Mouse (Mus musculus): ENCODE results near the gene Scube1. TPM values are rescaled to one million over a fixed set of nuclear protein-coding genes. Genes with fewer than 3 reads are reported as not detected.

Scube1 gene
- polyA plus RNA-seq, 1 experiment from 2014 or later: 1.6 TPM

DNA sequence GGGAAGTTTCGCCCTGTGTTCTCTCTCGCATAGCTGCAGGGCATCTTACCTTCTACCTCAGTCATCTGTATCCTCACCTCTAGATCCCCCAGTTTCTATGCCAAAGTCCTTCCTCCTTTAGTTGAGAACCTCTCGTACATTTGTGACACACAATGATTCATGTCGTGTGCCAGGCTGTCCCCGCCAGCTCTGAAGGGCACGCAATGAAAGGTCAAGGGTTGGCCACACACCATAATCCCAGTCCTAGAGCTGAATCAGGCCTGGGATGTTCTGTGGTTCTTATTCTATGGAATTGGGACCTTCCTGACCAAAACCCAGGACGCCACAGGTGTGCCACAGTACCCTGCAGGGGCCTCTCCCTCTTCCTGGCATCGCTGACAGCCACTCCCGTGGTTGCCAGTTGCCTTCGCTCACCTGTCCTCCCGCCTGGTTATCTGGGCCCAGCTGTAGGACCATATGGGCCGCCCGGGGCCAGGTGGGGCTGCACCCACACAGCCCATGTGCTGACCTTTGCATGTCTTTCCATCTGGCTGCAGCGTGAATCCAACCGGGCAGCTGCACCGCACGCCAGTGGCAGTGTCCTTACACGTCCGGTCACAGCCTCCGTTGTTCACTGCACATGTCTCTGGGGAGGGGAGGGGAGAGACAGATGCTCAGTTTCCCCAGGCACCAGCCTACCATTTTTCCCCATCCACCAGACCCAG, 86.5 kb downstream of the Scube1 start:
- Histone ChIP-seq H3K9me3 (ENCODE audit: low read length) (no peaks in the 10 kb centered on the region), H3K4me3 (ENCODE audit: low read depth, low read length) (no peak overlapping the region), H3K4me1 (ENCODE audit: insufficient read depth, low read depth, low read length) (no peaks in the 10 kb centered on the region), H3K27me3 (replicated peaks; ENCODE audit: insufficient read depth, low read length) (no peaks in the 10 kb centered on the region), H3K27ac (ENCODE audit: low read length) (no peak overlapping the region), H3K36me3 (ENCODE audit: insufficient read depth, low read length) (no peaks in the 10 kb centered on the region), H3K9ac (replicated peaks; ENCODE audit: low read depth) (no peak overlapping the region), H3K4me2 (replicated peaks; ENCODE audit: low read depth, low read length) (no peak overlapping the region)
- ATAC-seq (no peak), DNase-seq (ENCODE audit: low spot score) (no peak)
- WGBS: 79% methylated on average over 20 of the region's 20 CpGs
- no peak for TF ChIP-seq CTCF (IDR thresholded peaks at IDR 0.05)

GRCm38 (mm10) chr15:83636759-83637158, 88.1 kb downstream of the Scube1 start:
- Histone ChIP-seq H3K9me3 (ENCODE audit: low read length) (no peaks in the 10 kb centered on the region), H3K27me3 (replicated peaks; ENCODE audit: insufficient read depth, low read length) (no peaks in the 10 kb centered on the region), H3K9ac (replicated peaks; ENCODE audit: low read depth) (no peak overlapping the region), H3K36me3 (ENCODE audit: insufficient read depth, low read length) (no peaks in the 10 kb centered on the region), H3K4me2 (replicated peaks; ENCODE audit: low read depth, low read length) (no peak overlapping the region), H3K4me3 (ENCODE audit: low read depth, low read length) (no peak overlapping the region), H3K27ac (ENCODE audit: low read length) (no peak overlapping the region), H3K4me1 (ENCODE audit: insufficient read depth, low read depth, low read length) (no peaks in the 10 kb centered on the region)
- 55% methylated on average over 6 of the region's 6 CpGs for WGBS
- ATAC-seq (no peak), DNase-seq (ENCODE audit: low spot score) (no peak)
- TF ChIP-seq EP300 (IDR thresholded peaks at IDR 0.05): no peak
- no peak for TF ChIP-seq CTCF (IDR thresholded peaks at IDR 0.05)

- Histone ChIP-seq H3K36me3 (ENCODE audit: insufficient read depth, low read length) (no peaks in the 10 kb centered on the region), H3K4me1 (ENCODE audit: insufficient read depth, low read depth, low read length) (no peaks in the 10 kb centered on the region), H3K9ac (replicated peaks; ENCODE audit: low read depth) (no peak overlapping the region), H3K27me3 (replicated peaks; ENCODE audit: insufficient read depth, low read length) (no peaks in the 10 kb centered on the region), H3K4me3 (ENCODE audit: low read depth, low read length) (no peak overlapping the region), H3K4me2 (replicated peaks; ENCODE audit: low read depth, low read length) (no peak overlapping the region), H3K9me3 (ENCODE audit: low read length) (no peaks in the 10 kb centered on the region), H3K27ac (ENCODE audit: low read length) (no peak overlapping the region)
- no peak for DNase-seq (ENCODE audit: low spot score)
- TF ChIP-seq EP300 (IDR thresholded peaks at IDR 0.05) (no peak), CTCF (IDR thresholded peaks at IDR 0.05) (no peak)
- ATAC-seq: no peak
- 23% methylated on average over 3 of the region's 3 CpGs for WGBS
Measured at GRCm38 (mm10) chr15:83635251-83635650, 89.6 kb downstream of the Scube1 start.

DNA sequence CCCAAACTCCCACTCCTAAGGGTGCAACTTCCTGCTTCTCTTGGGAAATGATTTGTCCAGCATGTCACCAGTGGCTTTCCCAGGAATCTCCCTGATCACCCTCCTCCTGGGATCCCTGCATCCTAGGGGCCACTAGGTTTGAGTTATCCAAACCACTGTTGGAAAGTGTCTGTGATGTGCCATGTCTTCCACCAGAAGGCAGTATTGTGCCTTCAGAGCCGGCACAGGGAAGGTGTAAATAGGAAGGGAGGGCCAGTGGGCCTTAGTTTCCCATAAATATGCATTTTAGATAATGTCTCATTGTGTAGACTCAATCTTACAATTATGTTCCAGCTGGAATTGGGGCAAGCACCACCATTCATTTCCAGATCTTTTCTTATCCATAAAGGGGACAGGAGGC, 90.7 kb downstream of the Scube1 start:
- peak; percentile 28 for DNase-seq (ENCODE audit: low spot score)
- H3K4me3 ChIP-seq (ENCODE audit: low read depth, low read length): no peak overlapping the region

DNA sequence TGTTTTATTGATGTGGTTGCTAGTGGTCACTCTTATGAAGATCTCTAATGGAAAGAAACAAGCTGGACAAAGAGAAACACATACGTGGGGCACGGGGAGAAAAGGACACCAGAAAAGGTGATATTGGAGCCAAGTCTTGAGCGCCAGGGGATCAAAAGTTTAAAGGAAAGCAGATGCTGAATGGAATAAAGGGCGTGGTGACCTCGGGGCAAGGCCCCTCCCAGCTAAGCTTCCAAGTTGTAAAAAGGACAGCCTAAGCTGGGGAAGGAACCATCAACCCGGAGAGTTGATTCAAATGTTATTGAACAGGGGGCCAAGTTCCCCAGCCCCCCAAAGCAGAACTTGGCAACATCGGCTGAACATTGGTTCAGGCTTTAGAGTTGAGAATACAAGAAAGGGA, 93.8 kb downstream of the Scube1 start:
- no peak overlapping the region for H3K27ac ChIP-seq (ENCODE audit: low read length)
- DNase-seq (ENCODE audit: low spot score) (no peak), ATAC-seq (no peak)
- no peaks in the 10 kb centered on the region for H3K4me1 ChIP-seq (ENCODE audit: insufficient read depth, low read depth, low read length)
- no peaks in the 10 kb centered on the region for H3K9me3 ChIP-seq (ENCODE audit: low read length)
- TF ChIP-seq EP300 (IDR thresholded peaks at IDR 0.05): no peak
- TF ChIP-seq CTCF (IDR thresholded peaks at IDR 0.05): no peak
- no peak overlapping the region for H3K9ac ChIP-seq (replicated peaks; ENCODE audit: low read depth)
- no peaks in the 10 kb centered on the region for H3K36me3 ChIP-seq (ENCODE audit: insufficient read depth, low read length)
- no peak overlapping the region for H3K4me2 ChIP-seq (replicated peaks; ENCODE audit: low read depth, low read length)
- 75% methylated on average over 7 of the region's 7 CpGs for WGBS
- H3K4me3 ChIP-seq (ENCODE audit: low read depth, low read length): no peak overlapping the region
- no peaks in the 10 kb centered on the region for H3K27me3 ChIP-seq (replicated peaks; ENCODE audit: insufficient read depth, low read length)

More for the DNA sequence above, 90.7 kb downstream of the Scube1 start:
- Histone ChIP-seq H3K4me1 (ENCODE audit: insufficient read depth, low read depth, low read length) (no peaks in the 10 kb centered on the region), H3K9ac (replicated peaks; ENCODE audit: low read depth) (no peak overlapping the region), H3K36me3 (ENCODE audit: insufficient read depth, low read length) (no peaks in the 10 kb centered on the region), H3K27ac (ENCODE audit: low read length) (no peak overlapping the region), H3K27me3 (replicated peaks; ENCODE audit: insufficient read depth, low read length) (no peaks in the 10 kb centered on the region), H3K9me3 (ENCODE audit: low read length) (no peaks in the 10 kb centered on the region), H3K4me2 (replicated peaks; ENCODE audit: low read depth, low read length) (no peak overlapping the region)
- TF ChIP-seq CTCF (IDR thresholded peaks at IDR 0.05) (peak; percentile 78), EP300 (IDR thresholded peaks at IDR 0.05) (no peak)
- WGBS: 12% methylated on average over 1 of the region's 1 CpGs
- no peak for ATAC-seq

GRCm38 (mm10) chr15:83629716-83630115, 95.1 kb downstream of the Scube1 start:
- Histone ChIP-seq H3K9ac (replicated peaks; ENCODE audit: low read depth) (no peak overlapping the region), H3K27me3 (replicated peaks; ENCODE audit: insufficient read depth, low read length) (no peaks in the 10 kb centered on the region), H3K4me1 (ENCODE audit: insufficient read depth, low read depth, low read length) (no peaks in the 10 kb centered on the region), H3K4me3 (ENCODE audit: low read depth, low read length) (no peak overlapping the region), H3K4me2 (replicated peaks; ENCODE audit: low read depth, low read length) (no peak overlapping the region), H3K9me3 (ENCODE audit: low read length) (no peaks in the 10 kb centered on the region), H3K27ac (ENCODE audit: low read length) (no peak overlapping the region), H3K36me3 (ENCODE audit: insufficient read depth, low read length) (no peaks in the 10 kb centered on the region)
- 61% methylated on average over 3 of the region's 3 CpGs for WGBS
- TF ChIP-seq EP300 (IDR thresholded peaks at IDR 0.05) (no peak), CTCF (IDR thresholded peaks at IDR 0.05) (no peak)
- ATAC-seq: no peak
- no peak for DNase-seq (ENCODE audit: low spot score)

Measured in lung, postnatal 0 days (tissue).